Mouse (Mus musculus): ENCODE measurements around the gene Dnm3.

- TF ChIP-seq CTCF (IDR thresholded peaks at IDR 0.05; ENCODE audit: control insufficient read depth, insufficient read depth, low read length) = no peak
- no peak for TF ChIP-seq POLR2A (IDR thresholded peaks at IDR 0.05; ENCODE audit: borderline replicate concordance, control insufficient read depth, low read depth, low read length)
These were observed 473.9 kb downstream of the Dnm3 start for GRCm38 (mm10) chr1:162003729-162004517.
